ENCODE assay signal across 11 mouse cellular contexts in the genomic region with DNA sequence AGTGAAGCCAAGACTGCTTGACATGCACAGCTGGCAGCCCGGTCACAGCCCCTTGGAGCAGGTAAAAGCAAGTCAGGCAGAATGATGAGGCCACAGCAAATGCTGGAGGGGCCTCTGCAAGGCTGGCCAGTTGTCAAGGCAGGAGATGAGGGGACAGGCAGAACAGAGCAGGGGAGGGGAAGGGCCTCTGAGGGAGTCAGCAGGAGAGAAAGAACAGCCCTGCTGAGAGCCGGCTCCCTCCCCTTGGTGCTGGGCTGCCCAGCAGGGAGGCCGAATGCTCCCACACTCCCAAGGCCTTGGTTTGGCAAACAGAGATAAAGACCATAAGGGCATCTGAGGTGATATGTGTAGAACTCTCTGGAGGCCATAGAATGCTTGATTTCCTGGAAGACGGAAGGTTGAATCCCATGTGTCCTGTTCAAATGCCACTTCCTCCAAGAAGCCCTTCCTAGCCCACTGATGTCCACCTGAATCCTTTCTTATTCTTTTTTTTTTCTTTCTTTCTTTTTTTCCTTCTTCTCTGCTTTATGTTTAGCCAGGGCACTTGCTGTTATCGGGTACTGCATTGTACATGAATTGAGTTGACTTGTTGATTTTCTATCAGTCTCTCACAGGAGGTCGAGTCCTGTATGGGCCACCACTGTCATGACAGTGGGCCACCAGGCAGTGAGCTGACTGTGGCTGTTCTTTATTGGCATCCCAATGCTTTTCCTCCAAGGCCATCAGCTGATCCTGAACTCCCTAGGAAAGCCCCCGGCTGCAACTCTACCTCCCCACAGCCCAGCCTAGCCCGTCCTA.
DNase-seq lines count a peak whose midpoint lies in the region; ATAC-seq and TF ChIP-seq lines count a peak whose summit lies in the region.
"Had no signal": no experiment of that assay in that cellular context is flagged by ENCODE, and none has a peak within 500 bp of the region (broad histone marks: within the 10 kb centered on the region; RNA-seq: fewer than 3 reads in every experiment).

No protein-coding gene starts in this region.

- H3K27ac ChIP-seq in kidney, postnatal 0 days: no peak overlapping the region
- peak overlapping the region; percentile 36 for H3K27ac ChIP-seq in bone marrow, adult 2 months (ENCODE audit: control insufficient read depth, insufficient read depth, low read depth, low read length, poor library complexity)
- H3K27ac ChIP-seq: forebrain, embryonic 13.5 days; hindbrain, embryonic 10.5 days; limb, embryonic 12.5 days had no signal

- 0 out of 2 replicates have a peak, but pooled peaks have one; percentile 25 for ATAC-seq in kidney, postnatal 0 days (replicated peaks; ENCODE audit: low FRiP score, low read depth)
- peak; percentile 64 for ATAC-seq in megakaryocyte-erythroid progenitor cell, adult 5-6 weeks (replicated peaks; ENCODE audit: low FRiP score, low TSS enrichment, poor library complexity, severe bottlenecking)
- no peak for ATAC-seq in megakaryocyte, adult 5-6 weeks (ENCODE audit: poor library complexity, severe bottlenecking)
- ATAC-seq: forebrain, embryonic 13.5 days had no signal

- no peaks in the 10 kb centered on the region for H3K27me3 ChIP-seq in kidney, postnatal 0 days (ENCODE audit: insufficient read depth, low read length)
- H3K27me3 ChIP-seq: forebrain, embryonic 13.5 days had no signal

- H3K4me1 ChIP-seq in kidney, postnatal 0 days (replicated peaks; ENCODE audit: insufficient read depth, low read length): no peaks in the 10 kb centered on the region
- no peaks in the 10 kb centered on the region for H3K4me1 ChIP-seq in bone marrow, adult 2 months (ENCODE audit: control insufficient read depth, insufficient read depth, low read length)
- H3K4me1 ChIP-seq: forebrain, embryonic 13.5 days; limb, embryonic 12.5 days had no signal

- 73% methylated on average over 8 of the region's 8 CpGs for WGBS in kidney, postnatal 0 days
- 75% methylated on average over 8 of the region's 8 CpGs for WGBS in bone marrow, adult 2 months

- no peaks in the 10 kb centered on the region for H3K9me3 ChIP-seq in kidney, postnatal 0 days (replicated peaks; ENCODE audit: low read length)
- H3K9me3 ChIP-seq: forebrain, embryonic 13.5 days; hindbrain, embryonic 10.5 days; limb, embryonic 12.5 days had no signal

- DNase-seq in cerebellum, adult 9-11 months: peak; percentile 62
- no peak for DNase-seq in cerebellum, adult 18-20 months
- no peak for DNase-seq in kidney, postnatal 0 days (ENCODE audit: low spot score)
- no peak for DNase-seq in kidney, postnatal 10 days
- DNase-seq in gastrocnemius, postnatal 25 days: no peak

- H3K36me3 ChIP-seq in kidney, postnatal 0 days (ENCODE audit: insufficient read depth, low read length): no peaks in the 10 kb centered on the region
- H3K36me3 ChIP-seq: hindbrain, embryonic 10.5 days; limb, embryonic 12.5 days had no signal

- no peak for TF ChIP-seq CTCF in kidney, postnatal 0 days (IDR thresholded peaks at IDR 0.05; ENCODE audit: low read depth)
- no peak for TF ChIP-seq CTCF in bone marrow, adult 2 months (IDR thresholded peaks at IDR 0.05; ENCODE audit: control insufficient read depth, insufficient read depth, low read length)

- no peak overlapping the region for H3K4me2 ChIP-seq in kidney, postnatal 0 days (ENCODE audit: low read length)
- H3K4me2 ChIP-seq: forebrain, embryonic 13.5 days; limb, embryonic 12.5 days had no signal

- no peak overlapping the region for H3K4me3 ChIP-seq in kidney, postnatal 0 days (replicated peaks; ENCODE audit: low read depth, low read length)
- H3K4me3 ChIP-seq in bone marrow, adult 2 months (replicated peaks; ENCODE audit: control insufficient read depth, low read depth, low read length): no peak overlapping the region
- H3K4me3 ChIP-seq: forebrain, embryonic 13.5 days; hindbrain, embryonic 10.5 days; limb, embryonic 12.5 days had no signal

- no peak overlapping the region for H3K9ac ChIP-seq in kidney, postnatal 0 days (ENCODE audit: low read depth, low read length)
- H3K9ac ChIP-seq: forebrain, embryonic 13.5 days; limb, embryonic 12.5 days had no signal

- no peak for TF ChIP-seq POLR2A in bone marrow, adult 2 months (IDR thresholded peaks at IDR 0.05; ENCODE audit: borderline replicate concordance, control insufficient read depth, low read depth, low read length)
